Mouse (Mus musculus) stomach, embryonic 16.5 days (tissue): Measurements from ENCODE around the gene Snapc1. TPM values are rescaled to one million over a fixed set of nuclear protein-coding genes. Genes with fewer than 3 reads are reported as not detected.
A peak's percentile ranks its signal among the peaks of the same experiment; 100 is the strongest.

Source experiments
- ATAC-seq: fragments of 200-750 bp; cut with Nextera tagmentation; 2 replicates; pipeline ENCODE4 v1.8.0; 2017; ENCODE audit warnings: moderate number of reproducible peaks, moderate TSS enrichment; ENCODE audit not compliant: insufficient read depth, low FRiP score
- H3K27ac ChIP-seq: fragments of 300-500 bp; sonication (generic); 2 replicates; pipeline ENCODE4 v1.5.1; 2014; ENCODE audit warnings: low read length
- H3K27me3 ChIP-seq: fragments of 300-500 bp; sonication (generic); 2 replicates; pipeline ENCODE4 v1.6.1; 2014; ENCODE audit warnings: low read length, control low read depth, mixed read lengths; ENCODE audit not compliant: control insufficient read depth, insufficient read depth
- H3K36me3 ChIP-seq: fragments of 300-500 bp; sonication (generic); 2 replicates; pipeline ENCODE4 v1.6.1; 2014; ENCODE audit warnings: low read length; ENCODE audit not compliant: control insufficient read depth, insufficient read depth
- H3K4me1 ChIP-seq: fragments of 300-500 bp; sonication (generic); 2 replicates; pipeline ENCODE4 v1.6.1; 2014; ENCODE audit warnings: low read length, control low read depth, mixed read lengths; ENCODE audit not compliant: control insufficient read depth, insufficient read depth
- H3K4me2 ChIP-seq: fragments of 300-500 bp; sonication (generic); 2 replicates; pipeline ENCODE4 v1.6.1; 2014; ENCODE audit warnings: low read depth, low read length, mixed read lengths
- H3K4me3 ChIP-seq: fragments of 300-500 bp; sonication (generic); replicated peaks from 2 replicates; pipeline ENCODE4 v1.5.1; 2014; ENCODE audit warnings: mild to moderate bottlenecking, low read length
- H3K9ac ChIP-seq: fragments of 300-500 bp; sonication (generic); 2 replicates; pipeline ENCODE4 v1.6.1; 2014; ENCODE audit warnings: low read length
- H3K9me3 ChIP-seq: fragments of 300-500 bp; sonication (generic); replicated peaks from 2 replicates; pipeline ENCODE4 v1.6.1; 2016; ENCODE audit warnings: low read length, control low read depth; ENCODE audit not compliant: control insufficient read depth
- WGBS: fragments of 180-500 bp; shearing (Covaris S2); extraction: QIAGEN DNeasy Blood & Tissue Kit; methylation state at CpG from one replicate; pipeline ENCODE4 v1.1.7; 2014; 5-methylcytosine and 5-hydroxymethylcytosine counted together
- polyA plus RNA-seq: library from polyadenylated mRNA; unstranded; fragments of >200 nt; fragmentation: Nextera tagmentation; extraction: Ambion mirVana; gene quantifications from 2 replicates; pipeline ENCODE4 v1.2.1, GENCODE M21; 2015

Gene Snapc1
- polyA plus RNA-seq = 19.6 and 21.2 TPM in 2 replicates

- H3K4me2 ChIP-seq = peak within 1 kb of the TSS; percentile 65
Observed at GRCm38 (mm10) chr12:73964291-73965281, at the start of gene Snapc1. Snapc1 (plus strand) TSS chr12:73964481.

GRCm38 (mm10) chr12:73918479-73918878 lies 45.8 kb upstream of the Snapc1 start:
- Histone ChIP-seq H3K9ac (no peak overlapping the region), H3K9me3 (no peaks in the 10 kb centered on the region), H3K36me3 (no peaks in the 10 kb centered on the region), H3K27me3 (no peaks in the 10 kb centered on the region), H3K27ac (no peak overlapping the region), H3K4me2 (no peak overlapping the region), H3K4me1 (no peaks in the 10 kb centered on the region), H3K4me3 (no peak overlapping the region)
- no peak for ATAC-seq
- 92% methylated on average over 5 of the region's 5 CpGs for WGBS

More at GRCm38 (mm10) chr12:73964291-73965281, at the start of gene Snapc1:
- peak; percentile 100 for ATAC-seq
- Histone ChIP-seq H3K9me3 (no peaks in the 10 kb centered on the region), H3K36me3 (no peaks in the 10 kb centered on the region), H3K27me3 (no peaks in the 10 kb centered on the region), H3K9ac (peak within 1 kb of the TSS; percentile 92), H3K4me1 (peaks cover 5% of the 10 kb centered on the region), H3K4me3 (peak within 1 kb of the TSS; percentile 94), H3K27ac (peak within 1 kb of the TSS; percentile 74)
- 1% methylated on average over 60 of the region's 60 CpGs for WGBS

- Histone ChIP-seq H3K27ac (no peak overlapping the region), H3K4me1 (no peaks in the 10 kb centered on the region), H3K4me3 (no peak overlapping the region), H3K4me2 (no peak overlapping the region), H3K9ac (no peak overlapping the region), H3K9me3 (no peaks in the 10 kb centered on the region), H3K36me3 (peaks cover 10% of the 10 kb centered on the region; the same call in 1 of the 2 replicates), H3K27me3 (no peaks in the 10 kb centered on the region)
- no peak for ATAC-seq
- 85% methylated on average over 3 of the region's 3 CpGs for WGBS
Observed at GRCm38 (mm10) chr12:73930266-73930665, 34.0 kb upstream of the Snapc1 start.

- no peak for ATAC-seq
- no peak overlapping the region for H3K27ac ChIP-seq
- 58% methylated on average over 5 of the region's 5 CpGs for WGBS
- no peaks in the 10 kb centered on the region for H3K9me3 ChIP-seq
- no peaks in the 10 kb centered on the region for H3K27me3 ChIP-seq
- no peak overlapping the region for H3K4me2 ChIP-seq
- H3K36me3 ChIP-seq = peaks cover 10% of the 10 kb centered on the region; the same call in 1 of the 2 replicates
- no peaks in the 10 kb centered on the region for H3K4me1 ChIP-seq
- H3K4me3 ChIP-seq = no peak overlapping the region
- H3K9ac ChIP-seq = no peak overlapping the region
Observed at GRCm38 (mm10) chr12:73931274-73931673, 33.0 kb upstream of the Snapc1 start.

GRCm38 (mm10) chr12:73934528-73934927 lies 29.8 kb upstream of the Snapc1 start:
- ATAC-seq = no peak
- Histone ChIP-seq H3K4me3 (no peak overlapping the region), H3K27me3 (no peaks in the 10 kb centered on the region), H3K27ac (no peak overlapping the region), H3K36me3 (peaks cover 22% of the 10 kb centered on the region; the same call in 1 of the 2 replicates), H3K4me2 (no peak overlapping the region), H3K9ac (no peak overlapping the region), H3K4me1 (no peaks in the 10 kb centered on the region), H3K9me3 (no peaks in the 10 kb centered on the region)
- 76% methylated on average over 2 of the region's 2 CpGs for WGBS

GRCm38 (mm10) chr12:73937353-73937752 lies 26.9 kb upstream of the Snapc1 start, which contains the start of gene Gm49321:
Gm49321 (plus strand) TSS chr12:73937653.
- Histone ChIP-seq H3K4me2 (no peak within 1 kb of the TSS), H3K27me3 (no peaks in the 10 kb centered on the region), H3K36me3 (peaks cover 29% of the 10 kb centered on the region; the same call in 1 of the 2 replicates), H3K9me3 (no peaks in the 10 kb centered on the region), H3K4me1 (no peaks in the 10 kb centered on the region), H3K4me3 (no peak within 1 kb of the TSS), H3K9ac (no peak within 1 kb of the TSS), H3K27ac (no peak within 1 kb of the TSS)
- 92% methylated on average over 1 of the region's 1 CpGs for WGBS
- ATAC-seq = no peak

- 85% methylated on average over 6 of the region's 6 CpGs for WGBS
- H3K4me3 ChIP-seq = no peak overlapping the region
- peaks cover 25% of the 10 kb centered on the region; the same call in 1 of the 2 replicates for H3K36me3 ChIP-seq
- no peak overlapping the region for H3K27ac ChIP-seq
- no peak overlapping the region for H3K9ac ChIP-seq
- no peak for ATAC-seq
- no peaks in the 10 kb centered on the region for H3K4me1 ChIP-seq
- no peaks in the 10 kb centered on the region for H3K27me3 ChIP-seq
- H3K4me2 ChIP-seq = no peak overlapping the region
- H3K9me3 ChIP-seq = no peaks in the 10 kb centered on the region
Observed at GRCm38 (mm10) chr12:73939542-73939941, 24.7 kb upstream of the Snapc1 start.

- H3K4me1 ChIP-seq = no peaks in the 10 kb centered on the region
- no peak overlapping the region for H3K4me3 ChIP-seq
- H3K36me3 ChIP-seq = 0 out of 2 replicates have a peak, but pooled peaks cover 5% of the 10 kb centered on the region
- no peaks in the 10 kb centered on the region for H3K27me3 ChIP-seq
- no peak; the same call in 1 of the 2 replicates for ATAC-seq
- H3K9ac ChIP-seq = no peak overlapping the region
- no peak overlapping the region for H3K27ac ChIP-seq
- WGBS = 89% methylated on average over 4 of the region's 4 CpGs
- no peaks in the 10 kb centered on the region for H3K9me3 ChIP-seq
- 0 out of 2 replicates have a peak overlapping the region, but pooled peaks have one; percentile 5 for H3K4me2 ChIP-seq
Observed at GRCm38 (mm10) chr12:73948415-73948814, 15.9 kb upstream of the Snapc1 start.
